Mouse (Mus musculus) activated CD4-positive, CD25-positive, alpha-beta regulatory T cell, adult 9 weeks (primary cell): ENCODE data around the gene Megf8. TPM values are rescaled to one million over a fixed set of nuclear protein-coding genes. Genes with fewer than 3 reads are reported as not detected.

Experiments used
- polyA plus RNA-seq: library from polyadenylated mRNA; unstranded; fragments of 100-300 nt; shearing (Covaris generic); gene quantifications from one replicate; pipeline ENCODE4 v1.2.1, GENCODE M21; 2017

Gene Megf8
- polyA plus RNA-seq, result 0.24 TPM

DNA sequence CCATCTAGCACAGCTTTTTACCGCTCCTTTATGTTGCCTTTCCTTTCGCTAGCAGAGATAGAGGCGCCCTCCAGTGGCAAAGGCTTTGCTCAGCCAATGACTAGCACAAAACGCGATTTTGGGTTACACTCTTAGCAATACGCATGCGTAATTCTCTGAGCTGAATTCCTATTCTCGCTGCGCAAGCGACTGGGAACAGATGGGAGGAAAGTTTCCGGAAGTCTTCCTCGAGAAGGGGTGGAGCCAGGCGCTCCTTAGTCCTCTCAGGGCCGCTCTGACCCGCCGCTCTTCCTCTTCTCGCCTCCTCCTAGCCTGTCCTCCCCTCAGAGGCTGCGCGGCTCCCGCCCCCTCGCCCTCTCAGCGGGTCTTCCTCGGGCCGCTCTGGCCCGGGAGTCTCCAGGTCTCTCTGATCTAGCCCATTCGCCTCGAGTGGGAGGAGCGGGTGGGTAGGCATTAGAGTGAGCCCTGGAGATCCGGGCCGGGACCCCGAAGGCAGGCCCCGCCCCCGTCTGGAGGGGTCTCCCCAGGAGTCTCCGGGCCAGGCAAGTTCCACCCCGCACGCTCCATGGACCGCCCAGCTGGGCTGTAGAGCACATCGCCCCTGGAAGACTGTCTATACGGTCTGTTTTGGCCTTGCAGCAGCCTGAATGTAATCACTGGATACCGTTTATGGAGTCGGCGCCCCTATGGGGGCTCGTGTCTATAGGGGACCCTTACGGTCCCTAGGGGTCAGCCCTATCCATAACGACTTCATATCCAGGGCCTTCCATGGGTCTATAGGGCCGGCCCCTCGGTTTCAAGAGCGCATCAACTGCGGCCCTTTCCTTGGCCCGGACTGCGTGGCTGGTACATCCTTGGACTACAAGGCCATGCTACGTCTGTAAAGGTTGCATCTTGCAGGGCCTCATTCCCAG lies at the start of gene Megf8:
Gene Megf8 (plus strand): TSS at position 633 of the 914 bp plus-strand sequence.

GRCm38 (mm10) chr7:25267301-25267750 lies 49.6 kb upstream of the Megf8 start, which contains the start of gene Cic:
Gene Cic, plus strand, starts transcription at chr7:25267704.

GRCm38 (mm10) chr7:25297454-25298325 lies 19.3 kb upstream of the Megf8 start, which contains the start of gene Pafah1b3:
Gene Pafah1b3, minus strand, starts transcription at chr7:25297986.

GRCm38 (mm10) chr7:25301063-25301462 lies 15.9 kb upstream of the Megf8 start, which contains the start of gene Prr19:
Gene Prr19, plus strand, starts transcription at chr7:25301411.

GRCm38 (mm10) chr7:25305956-25306613 lies 10.9 kb upstream of the Megf8 start, which contains the start of gene Tmem145:
Gene Tmem145, plus strand, starts transcription at chr7:25306106.

GRCm38 (mm10) chr7:25369058-25369749 lies 52.2 kb downstream of the Megf8 start, which contains the start of gene Cnfn:
Gene Cnfn, minus strand, starts transcription at chr7:25369724.

GRCm38 (mm10) chr7:25398610-25399009 lies 81.6 kb downstream of the Megf8 start, which contains the start of gene Lipe:
Gene Lipe, minus strand, starts transcription at chr7:25398710.

DNA sequence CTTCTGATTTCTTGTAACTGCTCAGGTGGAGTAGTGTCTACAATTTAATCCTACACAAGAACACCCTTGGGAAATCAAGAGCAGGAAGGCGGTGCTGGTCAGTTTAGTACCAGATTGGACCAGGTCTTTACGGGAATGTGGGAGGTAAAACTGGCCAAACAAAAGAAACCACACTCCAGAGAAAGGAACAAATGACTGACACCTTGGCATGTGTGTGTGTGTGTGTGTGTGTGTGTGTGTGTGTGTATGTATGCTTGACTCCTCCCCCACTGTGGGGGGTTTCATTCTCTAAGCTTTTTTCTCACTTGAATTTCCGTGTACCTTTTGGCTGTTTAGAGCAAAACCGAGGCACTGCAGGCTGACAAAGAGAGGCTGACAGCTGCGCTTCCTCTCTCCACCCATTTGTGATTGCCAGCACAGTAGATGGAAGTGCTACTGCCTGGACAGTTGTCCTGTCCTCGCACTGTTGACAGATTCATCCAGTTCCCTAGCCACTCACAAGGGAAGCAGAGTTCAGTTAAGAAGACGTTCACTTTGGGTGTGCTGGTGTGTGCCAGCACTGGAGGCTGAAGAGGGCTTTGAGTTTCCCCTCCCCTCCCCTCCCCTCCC lies 96.0 kb downstream of the Megf8 start, which contains the start of gene Cxcl17:
Gene Cxcl17 (minus strand): TSS at position 54 of the 609 bp plus-strand sequence.

Other genes starting within 250 kb of the Megf8 start
- gene Grik5, start 244.8 kb upstream of the Megf8 start, polyA plus RNA-seq, result 5.2 TPM
- gene Zfp574, start 244.6 kb upstream of the Megf8 start, polyA plus RNA-seq, result 34.8 TPM
- 138 TPM for gene Pou2f2, start 137.4 kb upstream of the Megf8 start, polyA plus RNA-seq
- 50.7 TPM for gene Dedd2, start 96.5 kb upstream of the Megf8 start, polyA plus RNA-seq
- gene Zfp526, start 95.7 kb upstream of the Megf8 start, polyA plus RNA-seq, result 4.6 TPM
- gene Gsk3a, start 79.3 kb upstream of the Megf8 start, polyA plus RNA-seq, result 7.1 TPM
- gene Erf, start 66.4 kb upstream of the Megf8 start, polyA plus RNA-seq, result 1.1 TPM
- gene Cic, start 49.5 kb upstream of the Megf8 start, polyA plus RNA-seq, result 32.7 TPM
- gene Pafah1b3, start 19.2 kb upstream of the Megf8 start, polyA plus RNA-seq, result 43.9 TPM
- gene Prr19, start 15.8 kb upstream of the Megf8 start, polyA plus RNA-seq, result not detected
- not detected for gene Tmem145, start 11.1 kb upstream of the Megf8 start, polyA plus RNA-seq
- gene Cnfn, start 52.6 kb downstream of the Megf8 start, polyA plus RNA-seq, result not detected
- gene Lipe, start 81.5 kb downstream of the Megf8 start, polyA plus RNA-seq, result 18.2 TPM
- gene Cxcl17, start 95.7 kb downstream of the Megf8 start, polyA plus RNA-seq, result not detected
- gene Ceacam1, start 160.4 kb downstream of the Megf8 start, polyA plus RNA-seq, result 0.37 TPM
- not detected for gene Ceacam2, start 222.7 kb downstream of the Megf8 start, polyA plus RNA-seq